Mouse (Mus musculus): ENCODE measurements at regions not wholly inside any gene's neighbourhood (a gene's known extent, or its start where the extent isn't known, plus 50 kb on each side); places are given as distances from the start of the nearest gene placed in this dataset.

DNA sequence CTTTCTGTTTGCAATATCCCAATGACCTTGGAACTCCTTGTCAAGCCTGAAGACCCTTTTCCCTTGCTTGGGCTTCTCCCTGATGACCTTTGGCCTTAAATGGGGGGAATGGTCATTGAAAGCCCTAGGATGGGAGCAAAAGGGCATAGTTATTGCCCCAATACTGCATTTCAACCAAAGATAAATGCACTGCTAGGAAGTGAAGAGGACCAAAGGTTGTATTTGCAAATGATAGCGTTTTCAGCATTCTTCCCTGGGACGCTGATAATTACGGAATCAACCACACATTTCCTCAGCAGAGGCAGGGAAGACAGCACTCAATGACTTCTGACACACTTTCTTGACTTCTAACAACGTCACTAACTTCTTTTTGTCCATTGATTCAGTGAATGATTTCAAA is 158.1 kb upstream of the Egln3 start:
- TF ChIP-seq EP300 (IDR thresholded peaks at IDR 0.05; ENCODE audit: low read depth) (no peak), CTCF (IDR thresholded peaks at IDR 0.05; ENCODE audit: low read depth) (no peak)
- Histone ChIP-seq H3K27me3 (ENCODE audit: control insufficient read depth, insufficient read depth, low read length) (no peaks in the 10 kb centered on the region), H3K36me3 (replicated peaks; ENCODE audit: control insufficient read depth, insufficient read depth, low read depth) (no peaks in the 10 kb centered on the region), H3K27ac (no peak overlapping the region), H3K4me1 (replicated peaks; ENCODE audit: control insufficient read depth in 2 of 2, insufficient read depth in 2 of 2, low read length in 1 of 2) (no peaks in the 10 kb centered on the region), H3K9ac (replicated peaks) (no peak overlapping the region), H3K4me3 (ENCODE audit: insufficient read depth in 1 of 2, low read depth in 2 of 2, low read length in 2 of 2) (no peak overlapping the region), H3K9me3 (ENCODE audit: control insufficient read depth, low read length) (no peaks in the 10 kb centered on the region), H3K4me2 (ENCODE audit: low read depth) (no peak overlapping the region)
- ATAC-seq (ENCODE audit: insufficient read depth) (no peak), DNase-seq (ENCODE audit: low read depth in 3 of 3, low spot score in 3 of 3) (no peak)
- WGBS (ENCODE audit: insufficient replicate concordance): 69% methylated on average over 4 of the region's 4 CpGs

DNA sequence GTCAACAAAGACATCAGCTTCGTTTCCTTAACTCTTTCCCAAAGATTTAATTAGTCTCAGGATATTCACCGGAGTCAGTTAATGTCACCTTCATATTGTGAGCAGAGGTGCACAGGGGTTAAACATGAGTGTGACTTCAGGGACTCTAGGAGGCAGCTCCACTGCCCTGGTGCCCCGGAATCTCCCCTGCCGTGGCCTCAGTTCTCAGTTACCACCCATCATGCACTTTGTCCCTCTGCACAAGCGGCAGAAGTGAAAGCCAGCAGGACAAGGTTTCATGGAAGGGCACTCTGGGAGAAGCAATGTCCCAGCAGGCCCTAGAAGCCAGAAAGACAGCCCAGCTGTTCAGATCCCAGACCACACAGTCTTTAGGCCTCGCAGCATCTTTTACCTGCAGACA is 150.5 kb upstream of the Egln3 start:
- DNase-seq (ENCODE audit: low read depth in 3 of 3, low spot score in 3 of 3): no peak

DNA sequence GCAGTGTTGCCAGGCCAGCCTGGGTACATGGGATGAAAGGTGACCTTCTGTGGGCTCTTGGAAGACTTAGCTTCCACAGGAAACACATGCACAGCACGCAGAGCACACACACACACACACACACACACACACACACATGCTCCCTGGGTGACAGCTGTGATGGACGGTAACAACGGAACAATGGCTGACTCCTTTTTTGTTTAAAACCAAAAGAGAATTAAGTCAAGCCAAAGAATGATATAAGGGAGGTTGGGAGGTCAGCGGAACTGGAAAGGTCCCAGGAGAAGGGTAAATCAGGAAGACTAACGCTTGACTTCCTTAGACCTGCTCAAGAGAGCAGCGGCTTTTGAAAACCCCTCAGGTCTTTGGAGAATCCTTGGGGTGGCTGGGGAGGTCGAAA is 150.0 kb upstream of the Egln3 start:
- Histone ChIP-seq H3K4me3 (ENCODE audit: insufficient read depth in 1 of 2, low read depth in 2 of 2, low read length in 2 of 2) (no peak overlapping the region), H3K9me3 (ENCODE audit: control insufficient read depth, low read length) (no peaks in the 10 kb centered on the region), H3K9ac (replicated peaks) (no peak overlapping the region), H3K4me2 (ENCODE audit: low read depth) (no peak overlapping the region), H3K27ac (no peak overlapping the region), H3K27me3 (ENCODE audit: control insufficient read depth, insufficient read depth, low read length) (no peaks in the 10 kb centered on the region), H3K36me3 (replicated peaks; ENCODE audit: control insufficient read depth, insufficient read depth, low read depth) (no peaks in the 10 kb centered on the region), H3K4me1 (replicated peaks; ENCODE audit: control insufficient read depth in 2 of 2, insufficient read depth in 2 of 2, low read length in 1 of 2) (no peaks in the 10 kb centered on the region)
- 50% methylated on average over 7 of the region's 7 CpGs for WGBS (ENCODE audit: insufficient replicate concordance)
- ATAC-seq (ENCODE audit: insufficient read depth) (no peak), DNase-seq (ENCODE audit: low read depth in 3 of 3, low spot score in 3 of 3) (no peak)
- no peak for TF ChIP-seq CTCF (IDR thresholded peaks at IDR 0.05; ENCODE audit: low read depth)
- TF ChIP-seq EP300 (IDR thresholded peaks at IDR 0.05; ENCODE audit: low read depth): no peak

More for the DNA sequence above, 150.5 kb upstream of the Egln3 start:
- no peaks in the 10 kb centered on the region for H3K27me3 ChIP-seq (ENCODE audit: control insufficient read depth, insufficient read depth, low read length)
- no peaks in the 10 kb centered on the region for H3K4me1 ChIP-seq (replicated peaks; ENCODE audit: control insufficient read depth in 2 of 2, insufficient read depth in 2 of 2, low read length in 1 of 2)
- H3K9me3 ChIP-seq (ENCODE audit: control insufficient read depth, low read length): no peaks in the 10 kb centered on the region
- 49% methylated on average over 6 of the region's 6 CpGs for WGBS (ENCODE audit: insufficient replicate concordance)
- H3K4me3 ChIP-seq (ENCODE audit: insufficient read depth in 1 of 2, low read depth in 2 of 2, low read length in 2 of 2): no peak overlapping the region
- no peak for TF ChIP-seq EP300 (IDR thresholded peaks at IDR 0.05; ENCODE audit: low read depth)
- no peak for TF ChIP-seq CTCF (IDR thresholded peaks at IDR 0.05; ENCODE audit: low read depth)
- no peak overlapping the region for H3K9ac ChIP-seq (replicated peaks)
- H3K4me2 ChIP-seq (ENCODE audit: low read depth): no peak overlapping the region
- H3K36me3 ChIP-seq (replicated peaks; ENCODE audit: control insufficient read depth, insufficient read depth, low read depth): no peaks in the 10 kb centered on the region
- ATAC-seq (ENCODE audit: insufficient read depth): no peak
- no peak overlapping the region for H3K27ac ChIP-seq

DNA sequence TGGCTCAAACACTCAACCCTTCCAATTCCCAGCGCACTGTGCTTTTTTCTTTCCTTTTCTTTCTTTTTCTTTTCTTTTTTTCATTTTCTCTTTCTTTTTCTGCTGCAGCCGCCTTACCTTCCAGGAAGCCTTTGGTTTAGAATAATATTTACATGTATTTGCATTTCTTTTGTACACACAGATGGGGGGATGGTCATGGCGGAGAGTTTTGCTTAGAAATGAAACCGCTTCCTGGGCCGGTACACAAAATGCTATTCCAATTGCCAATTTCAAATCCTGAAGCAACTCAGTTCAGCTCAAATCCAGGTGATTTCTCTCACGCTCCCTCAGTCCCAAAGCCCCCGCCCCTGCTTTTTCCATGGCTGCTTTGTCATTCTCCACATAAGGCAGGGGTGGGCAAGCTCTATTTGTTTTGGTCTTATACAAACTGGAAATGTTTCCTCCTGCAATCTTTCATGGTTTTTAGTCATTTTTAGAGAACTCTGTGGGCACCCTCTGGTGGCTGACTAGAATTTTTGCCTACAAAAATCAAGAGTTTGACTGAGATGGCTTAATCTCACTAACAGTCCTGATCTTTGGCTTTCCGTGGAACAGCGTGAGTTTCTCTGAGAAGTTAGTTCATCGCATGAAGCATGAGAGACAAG is 149.4 kb upstream of the Egln3 start:
- Histone ChIP-seq H3K9me3 (ENCODE audit: control insufficient read depth, low read length) (no peaks in the 10 kb centered on the region), H3K36me3 (replicated peaks; ENCODE audit: control insufficient read depth, insufficient read depth, low read depth) (no peaks in the 10 kb centered on the region), H3K27me3 (ENCODE audit: control insufficient read depth, insufficient read depth, low read length) (no peaks in the 10 kb centered on the region), H3K4me2 (ENCODE audit: low read depth) (no peak overlapping the region), H3K9ac (replicated peaks) (no peak overlapping the region), H3K4me1 (replicated peaks; ENCODE audit: control insufficient read depth in 2 of 2, insufficient read depth in 2 of 2, low read length in 1 of 2) (no peaks in the 10 kb centered on the region), H3K4me3 (ENCODE audit: insufficient read depth in 1 of 2, low read depth in 2 of 2, low read length in 2 of 2) (no peak overlapping the region), H3K27ac (no peak overlapping the region)
- ATAC-seq (ENCODE audit: insufficient read depth) (no peak), DNase-seq (ENCODE audit: low read depth in 3 of 3, low spot score in 3 of 3) (no peak)
- 64% methylated on average over 10 of the region's 10 CpGs for WGBS (ENCODE audit: insufficient replicate concordance)
- TF ChIP-seq CTCF (IDR thresholded peaks at IDR 0.05; ENCODE audit: low read depth) (peak; percentile 20; the same call in 1 of the 2 replicates), EP300 (IDR thresholded peaks at IDR 0.05; ENCODE audit: low read depth) (no peak)

DNA sequence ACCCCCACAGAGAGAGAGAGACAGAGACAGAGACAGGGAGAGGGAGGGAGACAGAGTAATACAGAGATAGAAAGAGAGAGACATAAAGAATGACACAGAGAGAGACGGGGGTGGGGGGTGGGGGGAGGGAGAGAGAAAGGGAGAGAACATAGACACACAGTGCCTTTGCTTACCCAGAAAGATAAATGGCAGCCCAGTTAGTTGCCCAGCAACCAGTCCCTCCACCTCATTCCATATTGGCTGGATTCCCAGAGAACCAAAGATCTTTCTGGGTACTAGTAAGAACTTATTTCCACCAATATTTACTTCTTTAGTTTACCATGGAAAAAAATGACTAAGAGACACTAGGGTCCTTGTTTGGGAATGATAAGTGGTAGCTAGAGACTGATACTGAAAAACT is 146.6 kb upstream of the Egln3 start:
- H3K36me3 ChIP-seq (replicated peaks; ENCODE audit: control insufficient read depth, insufficient read depth, low read depth): no peaks in the 10 kb centered on the region
- ATAC-seq (ENCODE audit: insufficient read depth) (no peak), DNase-seq (ENCODE audit: low read depth in 3 of 3, low spot score in 3 of 3) (no peak)
- 56% methylated on average over 1 of the region's 1 CpGs for WGBS (ENCODE audit: insufficient replicate concordance)
- no peak for TF ChIP-seq CTCF (IDR thresholded peaks at IDR 0.05; ENCODE audit: low read depth)
- TF ChIP-seq EP300 (IDR thresholded peaks at IDR 0.05; ENCODE audit: low read depth): no peak
- no peak overlapping the region for H3K4me2 ChIP-seq (ENCODE audit: low read depth)
- H3K27ac ChIP-seq: no peak overlapping the region
- H3K4me1 ChIP-seq (replicated peaks; ENCODE audit: control insufficient read depth in 2 of 2, insufficient read depth in 2 of 2, low read length in 1 of 2): no peaks in the 10 kb centered on the region
- H3K9ac ChIP-seq (replicated peaks): no peak overlapping the region
- H3K9me3 ChIP-seq (ENCODE audit: control insufficient read depth, low read length): no peaks in the 10 kb centered on the region
- no peak overlapping the region for H3K4me3 ChIP-seq (ENCODE audit: insufficient read depth in 1 of 2, low read depth in 2 of 2, low read length in 2 of 2)
- no peaks in the 10 kb centered on the region for H3K27me3 ChIP-seq (ENCODE audit: control insufficient read depth, insufficient read depth, low read length)
